Mouse (Mus musculus) CD4-positive naive resting alpha-beta T cell, adult 57 days (primary cell): ENCODE data around the gene Zfp866. TPM values are rescaled to one million over a fixed set of nuclear protein-coding genes. Genes with fewer than 3 reads are reported as not detected.

Experiments
- total RNA-seq: library from RNA; stranded (reverse); gene quantifications from one replicate; pipeline ENCODE4 v1.2.4, GENCODE M21; 2023

Gene Zfp866
- total RNA-seq, result 36.3 TPM

DNA sequence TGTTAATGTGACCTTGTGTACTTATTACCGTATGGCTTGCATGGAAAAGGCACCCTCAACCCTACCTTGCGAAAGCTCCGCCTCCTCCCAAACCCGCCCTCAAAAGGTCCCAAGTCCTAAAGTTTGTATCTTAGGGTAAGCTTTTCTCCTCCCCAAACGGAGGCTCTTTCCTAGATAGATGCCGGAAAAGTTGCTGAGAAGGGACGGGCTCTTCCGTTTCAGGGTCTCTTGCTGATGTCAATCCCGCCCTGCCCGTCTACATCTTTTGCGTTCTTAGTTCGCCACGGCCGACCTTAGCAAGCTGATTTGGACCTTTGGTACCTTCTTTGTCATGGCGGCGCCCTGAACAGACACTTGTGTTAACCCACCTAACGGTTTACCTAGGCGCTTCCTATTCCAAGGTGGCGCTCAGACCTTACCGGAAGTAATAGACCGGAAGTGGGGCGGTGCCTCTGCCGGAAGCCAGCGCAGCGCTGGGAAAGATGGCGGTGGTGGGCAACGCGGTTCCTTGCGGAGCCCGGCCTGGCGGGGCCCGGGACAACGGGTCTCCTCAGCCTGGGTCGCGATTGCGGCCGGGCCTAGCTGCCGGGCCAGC lies at the start of gene Zfp866, which contains the start of gene Atp13a1:
Zfp866 (minus strand) TSS at position 406 of the 595 bp plus-strand sequence.
Atp13a1 (plus strand) TSS at position 391 of the 595 bp plus-strand sequence.

DNA sequence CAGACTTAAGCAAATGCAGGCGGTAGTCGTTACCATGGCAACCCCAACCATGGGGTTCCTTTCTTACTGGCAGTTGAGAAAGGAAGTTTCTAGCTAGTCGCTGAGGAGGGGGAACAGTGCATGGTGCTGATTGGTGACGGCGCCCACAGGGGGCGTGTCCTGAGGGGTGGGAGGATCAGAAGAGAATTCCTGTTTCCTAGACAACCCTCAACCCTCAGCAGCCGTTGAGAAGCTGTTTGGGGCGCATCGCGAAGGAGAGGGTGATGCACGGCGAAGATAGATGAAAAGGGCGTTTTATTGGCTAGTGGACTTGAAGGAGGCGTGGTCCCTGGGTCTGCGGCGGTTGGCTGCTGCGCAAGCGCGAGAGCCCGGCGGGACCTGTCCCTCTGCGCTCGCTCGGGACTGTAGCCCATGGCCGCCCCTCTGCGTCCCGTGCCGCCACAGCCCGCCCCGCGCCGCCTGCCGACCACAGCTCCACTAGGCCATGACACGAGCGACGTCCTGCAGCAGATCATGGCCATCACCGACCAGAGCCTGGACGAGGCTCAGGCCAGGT lies 41.4 kb upstream of the Zfp866 start, which contains the start of gene Pbx4:
Pbx4 (plus strand) TSS at position 194 of the 556 bp plus-strand sequence.

DNA sequence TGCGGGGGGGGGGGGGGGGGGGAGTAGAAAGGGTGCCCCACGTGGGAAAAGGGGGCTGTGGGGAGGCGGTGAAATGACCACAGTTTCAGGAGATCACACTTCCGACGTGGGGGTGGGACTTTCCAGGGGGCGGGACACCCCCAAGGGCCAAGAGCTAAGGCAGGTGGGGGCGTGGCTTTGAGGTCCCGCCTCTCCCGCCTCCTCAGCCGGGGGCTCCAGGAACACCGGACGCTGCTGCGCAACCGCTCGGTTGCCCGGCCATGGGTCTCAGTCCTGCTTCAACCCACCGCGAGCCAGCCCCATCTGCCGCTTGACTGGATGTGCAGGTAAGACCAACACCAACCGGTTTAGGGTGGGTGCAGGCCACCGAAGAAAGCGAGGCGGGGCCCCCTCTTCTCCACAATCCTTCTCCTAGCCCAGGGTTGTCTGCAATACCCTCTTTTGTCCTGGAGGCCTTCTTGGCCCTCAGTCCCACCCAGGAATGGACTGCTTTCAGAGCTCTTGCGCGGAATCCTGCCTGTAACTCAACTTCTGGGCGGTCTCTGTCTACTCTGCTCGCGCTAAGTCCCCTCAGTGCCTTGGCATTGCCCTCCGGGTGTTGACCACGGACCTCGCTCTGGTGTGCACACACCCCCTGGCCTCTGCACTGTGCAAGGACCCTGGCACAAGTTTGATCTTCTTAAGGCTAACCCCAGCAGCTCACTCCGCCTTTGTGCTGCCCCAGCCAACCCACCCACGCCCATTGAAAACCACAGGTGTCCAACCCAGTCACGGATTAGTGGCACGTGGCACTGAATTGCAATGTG lies 31.6 kb upstream of the Zfp866 start, which contains the start of gene Lpar2:
Lpar2 (plus strand) TSS at position 44 of the 806 bp plus-strand sequence.

DNA sequence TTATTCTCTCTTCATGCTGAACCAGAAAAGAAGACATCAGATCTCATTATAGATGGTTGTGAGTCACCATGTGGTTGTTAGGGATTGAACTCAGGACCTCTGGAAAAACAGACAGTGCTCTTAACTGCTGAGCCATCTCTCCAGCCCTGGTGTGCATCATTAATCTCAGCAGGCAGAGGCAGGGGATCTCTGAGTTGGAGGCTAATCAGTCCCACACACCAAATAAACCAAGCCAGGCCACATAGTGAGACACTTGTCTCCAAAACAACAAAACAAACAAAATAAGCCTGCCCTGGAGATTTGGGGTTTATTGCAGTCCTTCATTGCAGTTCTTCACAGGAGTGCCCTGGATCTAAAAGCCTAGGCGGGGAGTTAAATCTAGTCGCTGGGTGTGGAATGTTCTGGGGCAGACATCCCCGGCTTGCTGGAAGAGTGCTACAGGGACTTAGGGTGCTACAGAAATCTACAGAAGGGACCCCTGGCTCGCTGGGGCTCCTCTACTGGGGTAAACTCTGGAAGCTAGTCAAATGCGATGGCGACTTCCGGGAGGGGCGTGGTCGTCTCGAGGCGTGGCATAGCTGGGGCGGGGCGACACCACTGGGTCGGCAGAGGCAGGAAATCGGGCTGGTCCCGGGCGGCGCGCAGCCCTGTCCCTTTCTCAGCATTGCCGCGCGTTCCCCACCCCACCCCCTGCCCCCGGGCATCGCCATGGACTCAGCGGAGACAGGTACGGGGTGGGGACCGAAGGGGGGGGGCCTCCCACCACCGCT lies 17.3 kb upstream of the Zfp866 start, which contains the start of gene Gmip:
Gmip (plus strand) TSS at position 586 of the 770 bp plus-strand sequence.

DNA sequence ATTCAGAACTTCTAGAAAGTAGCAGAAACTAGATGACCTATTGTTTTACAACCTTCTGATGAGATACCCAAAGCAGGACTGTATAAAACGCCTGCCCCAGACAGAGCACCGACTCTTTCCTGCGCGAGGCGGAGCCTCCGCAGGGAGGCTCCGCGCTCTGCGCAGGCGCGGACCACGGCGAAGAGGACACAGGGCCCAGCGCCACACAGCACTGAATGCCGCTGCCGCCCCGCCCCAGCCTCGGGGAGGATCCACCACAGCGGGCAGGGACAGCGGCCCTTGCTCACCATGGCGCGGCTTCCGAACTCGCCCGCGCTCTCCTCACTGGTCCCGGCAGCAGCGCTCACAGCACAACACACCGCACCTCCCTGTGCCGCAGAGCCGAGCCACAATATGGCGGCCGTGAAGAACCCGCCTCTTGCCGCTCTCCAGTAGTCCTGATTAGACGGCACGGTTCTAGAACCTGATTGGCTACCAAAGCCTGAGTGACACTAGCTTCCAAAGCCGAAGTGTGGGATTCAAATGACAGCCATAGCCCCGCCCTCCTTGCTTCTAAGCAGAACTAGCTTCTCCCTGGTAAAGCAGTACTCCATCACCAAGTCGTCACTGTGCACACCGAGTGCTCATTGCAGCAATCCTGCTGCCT lies 16.4 kb downstream of the Zfp866 start, which contains the start of gene Gm20422:
Gm20422 (minus strand) TSS at position 384 of the 646 bp plus-strand sequence.

DNA sequence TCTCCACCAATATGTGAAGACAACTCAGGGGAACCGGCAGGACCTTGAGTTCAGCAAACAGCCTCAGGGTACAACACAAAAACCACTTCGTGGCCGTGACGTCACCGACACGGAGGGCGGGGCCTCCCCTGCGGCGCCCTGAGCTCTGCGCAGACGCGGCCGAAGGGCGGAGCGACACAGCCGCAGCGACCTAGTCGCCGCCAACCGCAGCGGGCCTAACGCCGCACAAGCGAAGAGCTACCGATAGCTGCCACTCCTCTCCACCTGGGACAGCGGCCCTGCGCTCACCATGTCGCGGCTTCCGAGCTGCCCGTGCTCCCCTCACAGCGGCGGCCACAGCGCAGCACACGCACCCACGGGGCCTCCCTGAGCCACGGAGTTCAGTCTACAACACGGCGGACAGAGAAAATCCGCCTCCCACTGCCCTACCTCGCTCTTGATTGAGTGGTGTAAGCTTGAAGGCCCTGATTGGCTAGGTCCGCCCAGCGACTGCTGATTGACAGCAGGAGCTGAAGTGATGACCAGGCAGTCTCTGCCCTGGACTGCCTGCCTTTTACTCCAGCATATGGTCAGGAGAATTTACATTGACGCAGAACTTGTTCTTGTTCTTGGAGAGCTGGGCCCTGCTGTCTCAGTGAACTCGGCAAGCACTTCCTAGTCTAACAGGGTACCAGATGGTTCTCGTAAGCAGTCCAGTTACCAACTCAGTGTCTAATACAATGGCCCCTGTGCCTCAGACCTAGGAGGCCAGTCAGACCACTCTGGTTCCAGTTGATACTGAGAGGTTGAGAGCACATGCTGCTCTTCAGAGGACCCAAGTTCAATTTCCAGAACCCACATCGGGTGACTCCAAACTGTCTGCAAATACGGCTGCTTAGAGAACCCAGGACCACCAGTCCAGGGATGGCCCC lies 41.2 kb downstream of the Zfp866 start, which contains the start of gene Zfp963:
Zfp963 (minus strand) TSS at position 427 of the 911 bp plus-strand sequence.

Other genes with a start within 250 kb of the Zfp866 start
- gene Zfp868, start 165.6 kb downstream of the Zfp866 start, total RNA-seq, result 68.5 TPM
- gene Zfp964, start 136.7 kb downstream of the Zfp866 start, total RNA-seq, result 0.27 TPM
- 67.6 TPM for gene Zfp869, start 80.5 kb downstream of the Zfp866 start, total RNA-seq
- 4.3 TPM for gene Zfp963, start 41.2 kb downstream of the Zfp866 start, total RNA-seq
- not detected for gene Gm20422, start 16.3 kb downstream of the Zfp866 start, total RNA-seq
- 65.7 TPM for gene Atp13a1, start within 50 bp of the Zfp866 start, total RNA-seq
- 254 TPM for gene Gmip, start 17.5 kb upstream of the Zfp866 start, total RNA-seq
- 4.0 TPM for gene Lpar2, start 31.3 kb upstream of the Zfp866 start, total RNA-seq
- gene Pbx4, start 41.3 kb upstream of the Zfp866 start, total RNA-seq, result 3.2 TPM
- gene Cilp2, start 96.5 kb upstream of the Zfp866 start, total RNA-seq, result not detected
- 0.89 TPM for gene Tssk6, start 111.0 kb upstream of the Zfp866 start, total RNA-seq
- gene Ndufa13, start 111.4 kb upstream of the Zfp866 start, total RNA-seq, result 52.0 TPM
- gene Yjefn3, start 111.5 kb upstream of the Zfp866 start, total RNA-seq, result 2.8 TPM
- 90.5 TPM for gene Gatad2a, start 205.2 kb upstream of the Zfp866 start, total RNA-seq